Mouse (Mus musculus) heart, adult 11 months (tissue): ENCODE data around the gene Fam170b.
A peak's percentile ranks its signal among the peaks of the same experiment; 100 is the strongest.

Experiments
- DNase-seq: peaks from one replicate; pipeline ENCODE4 v3.0.0; 2022

The Fam170b gene

GRCm38 (mm10) chr14:32827994-32828650, 5.6 kb upstream of the Fam170b start:
- DNase-seq = peak; percentile 98

- DNase-seq = no peak
Observed at GRCm38 (mm10) chr14:32835181-32835580, 1.4 kb downstream of the Fam170b start.

DNA sequence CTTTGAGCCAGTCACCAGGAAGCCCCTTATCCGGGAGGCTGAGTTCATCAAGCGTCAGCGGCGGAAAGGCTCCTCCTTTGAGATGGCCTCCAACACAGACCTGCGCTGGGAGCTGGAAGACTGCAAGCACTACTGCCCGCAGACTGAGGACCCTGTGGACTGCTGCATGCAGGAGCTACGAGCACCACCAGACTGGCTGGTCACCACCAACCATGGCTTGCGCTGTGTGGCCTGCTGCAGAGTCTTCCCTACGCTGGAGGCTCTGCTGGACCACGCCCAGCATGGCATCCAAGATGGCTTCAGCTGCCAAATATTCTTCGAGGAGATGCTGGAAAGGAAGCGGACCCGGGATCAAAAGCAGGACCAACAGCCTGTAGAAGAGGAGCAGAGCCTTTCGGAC, 1.8 kb downstream of the Fam170b start:
- DNase-seq = peak; percentile 86

DNA sequence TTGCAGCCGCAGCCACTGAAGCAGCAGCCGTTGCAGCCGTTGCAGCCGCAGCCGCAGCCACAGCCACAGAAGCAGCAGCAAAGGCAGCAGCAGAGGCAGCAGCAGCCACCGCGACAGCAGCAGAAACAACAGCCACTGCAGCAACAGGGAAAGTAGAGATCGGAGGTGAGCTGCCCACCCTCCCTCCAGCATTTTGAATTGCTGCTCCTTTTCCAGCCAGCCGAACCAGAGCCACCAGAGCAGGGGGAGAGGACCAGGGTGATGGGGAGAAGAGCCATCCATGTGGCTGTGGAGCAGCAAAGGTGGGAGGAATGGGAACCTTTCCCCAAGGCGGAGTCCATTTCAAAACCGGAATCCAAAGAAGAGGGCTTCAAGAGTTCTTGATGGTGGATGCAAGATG, 2.4 kb downstream of the Fam170b start:
- DNase-seq = no peak

DNA sequence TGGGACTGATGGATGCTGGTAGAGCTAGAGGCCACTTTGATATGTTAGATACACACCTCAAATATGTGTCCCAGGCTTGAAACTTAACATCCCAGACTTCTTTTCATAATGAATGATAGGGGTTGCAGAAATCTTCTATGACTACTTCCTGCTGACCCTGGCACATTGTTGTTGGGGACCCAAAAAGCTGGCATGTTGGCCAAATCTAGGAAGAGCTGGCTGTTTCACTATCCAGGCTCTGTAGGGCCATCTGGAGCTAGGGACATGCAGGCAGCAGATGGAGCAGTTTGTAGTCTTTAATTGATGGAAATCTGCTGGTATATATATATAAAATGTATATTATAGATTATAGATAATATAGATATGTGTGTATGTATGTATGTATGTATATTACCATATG, 8.3 kb downstream of the Fam170b start:
- DNase-seq = no peak

- peak; percentile 61 for DNase-seq
Observed at GRCm38 (mm10) chr14:32854059-32854458, 20.3 kb downstream of the Fam170b start.

DNA sequence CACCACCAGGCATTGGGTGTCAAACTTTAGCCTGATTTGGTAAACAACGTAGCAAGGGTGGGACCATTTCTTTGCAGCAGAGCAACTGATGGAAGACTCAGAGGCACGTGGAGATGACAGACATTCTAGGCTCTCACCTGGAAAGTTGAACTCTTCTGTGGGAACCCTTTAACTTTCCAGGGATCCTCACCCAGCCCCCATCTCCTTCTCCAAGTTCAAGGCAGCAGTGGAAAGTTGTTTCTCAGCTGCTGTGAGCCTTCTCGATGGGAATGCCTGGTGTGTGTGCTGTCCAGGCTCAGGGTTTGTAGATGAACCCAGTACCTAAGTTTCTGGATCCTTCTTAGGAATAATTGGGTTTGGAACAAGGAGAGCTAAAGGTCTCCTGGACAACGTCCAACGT, 22.5 kb downstream of the Fam170b start:
- DNase-seq = peak; percentile 72

- DNase-seq = peak; percentile 98
Observed at GRCm38 (mm10) chr14:32856681-32857328, 23.0 kb downstream of the Fam170b start, which contains the start of gene Vstm4. Gene Vstm4 (plus strand): TSS chr14:32856756.

GRCm38 (mm10) chr14:32858361-32858760, 24.6 kb downstream of the Fam170b start:
- DNase-seq = peak; percentile 42

GRCm38 (mm10) chr14:32858941-32859510, 25.3 kb downstream of the Fam170b start:
- peak; percentile 87 for DNase-seq

GRCm38 (mm10) chr14:32859831-32860569, 26.2 kb downstream of the Fam170b start:
- DNase-seq = peak; percentile 90

DNA sequence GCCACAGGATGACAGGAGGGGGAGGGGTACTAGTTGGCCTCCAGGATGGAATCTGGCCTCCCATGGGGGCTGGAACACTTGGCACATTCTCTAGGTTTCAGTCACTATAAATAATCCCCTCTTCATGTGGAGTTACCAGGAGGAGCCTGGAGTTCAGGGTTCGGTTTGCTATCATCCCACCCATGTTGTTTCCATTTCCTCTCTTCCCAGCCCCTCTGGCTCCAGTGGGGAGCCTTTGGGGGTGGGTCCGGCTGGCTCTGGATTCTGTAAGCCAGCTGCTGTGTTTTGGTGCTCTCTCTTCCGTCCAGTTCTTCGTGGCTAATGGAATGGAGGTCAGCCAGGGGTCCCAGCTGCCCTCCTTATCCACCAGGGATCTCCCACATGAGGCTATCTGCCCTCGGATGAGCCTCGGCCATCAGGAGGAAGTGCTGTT, 27.4 kb downstream of the Fam170b start:
- peak; percentile 97 for DNase-seq

DNA sequence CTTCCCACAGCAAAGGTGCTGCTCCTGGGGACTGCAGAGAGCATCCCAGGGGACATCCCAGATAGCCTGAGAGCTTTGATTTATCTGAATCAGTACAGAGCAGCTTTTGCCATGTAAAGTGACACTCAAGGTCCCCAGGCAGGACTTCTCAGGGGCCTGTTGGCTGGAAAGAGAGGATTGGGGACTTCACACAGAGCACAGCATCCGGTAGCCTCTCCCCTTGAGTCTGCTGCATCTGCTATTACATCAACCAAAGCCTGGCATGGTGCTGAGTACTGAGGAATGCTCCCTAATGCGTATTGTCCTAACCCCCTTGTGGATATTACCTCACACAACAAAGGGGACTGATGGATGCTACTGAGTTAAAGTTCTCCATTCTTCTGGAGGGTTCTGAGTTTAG, 27.9 kb downstream of the Fam170b start:
- no peak for DNase-seq

GRCm38 (mm10) chr14:32865331-32865730, 31.6 kb downstream of the Fam170b start:
- no peak for DNase-seq

- DNase-seq = peak; percentile 86
Observed at GRCm38 (mm10) chr14:32871963-32872362, 38.2 kb downstream of the Fam170b start.

- DNase-seq = peak; percentile 95
Observed at GRCm38 (mm10) chr14:32877549-32877948, 43.8 kb downstream of the Fam170b start.

DNA sequence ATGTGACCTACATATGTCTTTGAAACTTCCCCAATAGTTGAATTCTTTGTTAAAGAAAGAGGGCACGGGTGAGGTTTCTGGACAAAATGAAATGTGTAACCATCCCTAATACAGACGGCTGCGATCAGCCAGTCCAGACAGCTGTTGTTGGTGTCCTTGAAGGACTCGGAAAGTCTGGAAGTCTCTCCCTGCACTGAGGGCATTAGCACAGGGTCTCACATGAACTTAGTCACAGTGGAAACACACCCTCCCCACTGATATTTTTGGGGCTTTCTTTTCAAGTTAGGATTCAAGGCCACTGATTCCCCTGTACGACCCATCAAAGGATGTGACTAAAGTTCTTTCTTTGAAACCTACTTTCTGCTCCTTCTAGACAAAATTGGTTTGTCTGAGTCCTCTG, 46.6 kb downstream of the Fam170b start:
- DNase-seq = peak; percentile 55

DNA sequence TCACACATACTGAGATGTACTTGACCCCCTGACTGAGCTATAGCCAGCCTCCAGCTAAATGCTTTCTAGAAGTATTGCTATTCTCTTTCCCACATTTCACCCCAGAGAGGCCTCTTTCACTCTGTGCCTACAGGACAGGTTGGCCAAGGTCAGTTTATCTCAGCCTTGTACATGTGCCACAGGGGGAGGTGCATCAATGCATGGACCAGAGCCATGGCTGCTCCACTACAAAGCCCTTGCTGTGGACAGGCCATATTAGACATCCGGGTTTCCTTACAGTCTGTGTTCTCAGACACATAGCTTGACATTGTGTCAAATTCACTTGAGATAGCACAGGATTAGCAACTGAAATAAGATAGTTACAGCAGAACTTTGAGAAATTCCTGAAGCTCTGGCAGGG, 47.9 kb downstream of the Fam170b start:
- DNase-seq = peak; percentile 94
